Mouse (Mus musculus) brain, embryonic 14.5 days (tissue): Measurements from ENCODE around the gene Ankrd44. TPM values are rescaled to one million over a fixed set of nuclear protein-coding genes. Genes with fewer than 3 reads are reported as not detected.

Experiments used
- DNase-seq: peaks from one replicate; pipeline ENCODE4 v3.0.0-alpha.2; 2011; ENCODE audit warnings: low read depth
- CTCF ChIP-seq: fragments of 200-500 bp; IDR thresholded peaks from 2 replicates; pipeline ENCODE4 v1.5.1; 2012; ENCODE audit warnings: inconsistent platforms, mild to moderate bottlenecking, moderate library complexity, borderline replicate concordance; ENCODE audit not compliant: insufficient read depth, insufficient read length; ENCODE audit errors: extremely low read depth
- POLR2A ChIP-seq: fragments of 200-500 bp; IDR thresholded peaks from 2 replicates; pipeline ENCODE4 v1.6.1; 2012; ENCODE audit warnings: mild to moderate bottlenecking, inconsistent platforms, borderline replicate concordance; ENCODE audit not compliant: poor library complexity, insufficient read depth, insufficient read length, severe bottlenecking; ENCODE audit errors: extremely low read depth
- polyA plus RNA-seq: library from polyadenylated mRNA; depleted of rRNA; stranded (reverse); fragments of >200 nt; gene quantifications from 2 replicates; pipeline ENCODE4 v1.2.3, GENCODE M21; 2012

Ankrd44 gene
- polyA plus RNA-seq, 1 experiment = 55.5 TPM

GRCm38 (mm10) chr1:54932456-54933115 lies 6.4 kb upstream of the Ankrd44 start:
- no peak for TF ChIP-seq POLR2A
- TF ChIP-seq CTCF = no peak
- DNase-seq = no peak

DNA sequence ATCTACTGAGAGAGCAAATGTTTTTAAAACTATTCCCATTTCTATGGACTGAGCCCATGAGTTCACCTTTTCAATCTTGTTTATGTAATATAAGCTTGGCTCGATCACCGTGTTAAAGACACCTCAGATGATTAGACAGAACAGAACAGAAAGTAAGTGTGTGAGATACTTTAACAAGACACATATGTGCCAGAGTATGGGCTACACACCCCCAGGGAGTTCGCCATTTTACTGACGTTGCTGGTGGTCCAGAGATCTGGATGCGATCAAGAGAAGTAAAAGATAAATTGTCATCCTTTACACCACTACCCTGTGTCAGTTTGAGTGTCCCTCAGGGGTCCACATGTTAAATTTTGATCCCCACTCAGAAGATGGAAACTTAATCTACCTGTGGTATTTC lies 5.0 kb upstream of the Ankrd44 start:
- TF ChIP-seq CTCF (no peak), POLR2A (no peak)
- DNase-seq = no peak

GRCm38 (mm10) chr1:54930670-54931200 lies 4.5 kb upstream of the Ankrd44 start:
- no peak for DNase-seq
- TF ChIP-seq CTCF = no peak
- no peak for TF ChIP-seq POLR2A

GRCm38 (mm10) chr1:54925451-54925934 lies 694 bp downstream of the Ankrd44 start:
- TF ChIP-seq POLR2A (no peak), CTCF (no peak)
- no peak for DNase-seq

DNA sequence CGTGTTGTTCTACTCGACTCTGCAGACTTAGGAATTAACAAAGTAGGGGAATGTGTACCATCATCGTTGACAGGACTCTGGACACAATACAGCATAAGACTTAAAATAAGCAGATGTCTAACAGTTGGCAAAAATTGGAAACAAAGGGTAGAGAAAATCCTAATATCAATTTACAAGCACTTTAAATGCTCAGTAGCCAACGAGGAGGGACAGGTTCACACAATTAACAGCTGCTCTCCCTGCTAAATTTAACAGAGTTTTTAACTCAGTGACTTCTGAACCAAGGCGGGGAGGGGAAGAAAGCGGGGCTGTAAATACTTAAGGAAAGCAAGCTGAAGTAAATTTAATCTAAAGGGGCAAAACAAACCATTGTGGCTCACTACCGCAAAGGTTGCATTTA lies 1.4 kb downstream of the Ankrd44 start:
- no peak for DNase-seq
- TF ChIP-seq POLR2A (no peak), CTCF (no peak)

- TF ChIP-seq POLR2A = no peak
- no peak for TF ChIP-seq CTCF
- DNase-seq = no peak
Measured at GRCm38 (mm10) chr1:54924309-54924685, 1.9 kb downstream of the Ankrd44 start.

DNA sequence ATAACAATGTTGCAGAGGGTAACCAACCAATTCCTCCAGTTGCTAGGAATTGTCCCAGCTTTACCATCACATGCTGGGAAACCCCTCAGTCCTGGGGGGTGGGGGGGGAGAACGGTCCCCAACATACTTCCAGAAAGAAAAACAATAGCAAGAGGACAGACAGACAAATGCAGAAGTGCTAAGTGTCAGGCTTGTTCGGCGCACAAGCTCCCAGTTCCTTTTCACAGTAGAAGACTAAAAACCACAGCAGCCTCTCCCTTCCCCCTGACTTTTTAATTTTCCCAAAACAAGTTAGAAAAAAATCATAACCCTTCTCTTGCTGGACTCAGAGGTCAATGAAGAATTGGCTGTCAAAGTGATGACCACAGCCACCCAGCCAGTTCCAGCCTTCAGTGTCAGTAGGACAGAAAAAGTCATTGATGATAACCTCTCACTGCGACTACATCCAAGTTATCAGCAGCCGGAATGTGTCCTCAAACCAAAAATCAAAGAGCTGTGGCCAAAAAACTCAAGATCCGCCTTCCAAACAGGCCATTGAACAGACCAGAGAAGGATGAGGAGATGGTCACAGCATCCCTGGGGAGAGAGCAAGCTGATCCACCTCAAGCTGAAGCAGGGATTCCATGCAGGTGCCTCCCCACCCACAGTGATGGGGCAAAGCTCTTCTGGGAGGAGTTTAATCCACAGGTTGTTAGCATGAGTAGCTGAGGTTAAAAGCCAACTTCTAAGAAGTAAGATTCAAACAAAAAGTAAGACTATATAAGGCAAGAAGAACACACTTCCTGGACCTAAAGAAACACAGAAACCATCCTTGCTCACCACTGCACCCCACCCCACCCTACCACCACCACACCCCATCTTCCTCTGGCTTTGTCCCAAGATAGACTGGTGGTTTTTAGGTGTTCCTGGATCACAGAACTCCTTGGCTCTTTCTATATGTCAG lies 2.5 kb downstream of the Ankrd44 start:
- DNase-seq = no peak
- TF ChIP-seq POLR2A = no peak
- no peak for TF ChIP-seq CTCF

GRCm38 (mm10) chr1:54922707-54923106 lies 3.5 kb downstream of the Ankrd44 start:
- TF ChIP-seq CTCF (no peak), POLR2A (no peak)
- peak; percentile 62 for DNase-seq

DNA sequence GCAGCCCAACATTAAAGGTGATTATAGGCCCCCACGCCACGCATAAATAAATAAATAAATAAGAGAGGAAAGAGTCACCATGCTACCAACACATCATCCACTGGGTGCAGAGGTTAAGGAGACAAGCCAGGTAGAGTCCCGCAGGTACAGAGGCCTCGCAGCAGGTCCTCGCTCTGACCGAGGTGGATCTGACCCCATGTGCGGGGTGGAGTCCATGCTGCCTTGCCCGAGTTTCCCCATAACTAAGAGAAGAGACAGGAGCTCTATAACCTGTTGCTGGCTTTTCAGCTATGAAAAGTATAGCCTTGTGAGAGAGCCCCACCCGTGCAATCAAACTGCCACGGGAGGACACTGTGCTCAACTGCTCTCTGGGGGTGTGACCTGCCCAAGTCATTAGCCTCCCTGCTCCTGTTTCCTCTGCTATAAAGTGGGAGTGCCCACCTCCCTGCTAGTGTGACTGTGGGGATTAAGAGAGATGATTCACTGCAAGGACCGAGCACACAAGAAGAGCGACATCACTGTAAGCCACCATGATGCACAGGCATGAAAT lies 4.1 kb downstream of the Ankrd44 start:
- no peak for DNase-seq
- no peak for TF ChIP-seq POLR2A
- no peak for TF ChIP-seq CTCF

DNA sequence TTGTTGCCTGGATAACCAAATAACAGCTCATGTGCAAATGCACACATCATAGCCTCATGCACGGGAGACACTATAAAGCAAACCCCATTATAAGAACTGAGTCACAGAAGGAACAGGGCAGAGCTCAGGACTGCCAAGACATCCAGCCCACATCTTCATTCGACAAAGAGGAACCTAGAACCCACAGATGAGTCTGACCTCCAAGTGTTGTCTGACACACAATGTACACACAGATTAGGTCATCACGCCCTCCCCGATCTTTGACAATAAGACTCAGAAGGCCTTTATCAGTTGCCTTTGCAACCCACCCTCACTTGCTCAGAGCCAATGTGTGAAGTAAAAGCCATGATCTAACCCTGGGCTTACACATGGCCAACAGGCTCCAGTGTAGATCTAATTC lies 6.1 kb downstream of the Ankrd44 start:
- TF ChIP-seq CTCF (no peak), POLR2A (no peak)
- DNase-seq = no peak

GRCm38 (mm10) chr1:54916456-54916855 lies 9.7 kb downstream of the Ankrd44 start:
- no peak for TF ChIP-seq CTCF
- TF ChIP-seq POLR2A = no peak

More at GRCm38 (mm10) chr1:54916456-54916855, 9.7 kb downstream of the Ankrd44 start:
- no peak for DNase-seq
